Mouse (Mus musculus): ENCODE results near the gene Ahcyl2.

GRCm38 (mm10) chr6:29868341-29868895, 100.6 kb downstream of the Ahcyl2 start:
- TF ChIP-seq POLR2A (IDR thresholded peaks at IDR 0.05; ENCODE audit: borderline replicate concordance, extremely low read depth, low read depth, low read length) (no peak), CTCF (IDR thresholded peaks at IDR 0.05; ENCODE audit: insufficient read depth, low read length) (no peak)

Data from lung, adult 2 months (tissue).